Mouse (Mus musculus) gastrocnemius, adult 8-10 months (tissue): ENCODE data around the gene Fxyd5. TPM values are rescaled to one million over a fixed set of nuclear protein-coding genes. Genes with fewer than 3 reads are reported as not detected.

ENCODE experiments used
- DNase-seq, 2 experiments: peaks; one replicate each; pipeline ENCODE4 v3.0.0; 2022; ENCODE audit warnings: low spot score in 2 of 2
- total RNA-seq, 4 experiments: library from RNA; stranded (reverse); gene quantifications; 2 replicates each; pipeline ENCODE4 v1.2.4; 2022

Fxyd5 gene
- total RNA-seq: 1 to 10 TPM; 4.7 to 8.7 (median 6.1) TPM

- DNase-seq: no peak
Observed at GRCm38 (mm10) chr7:31042431-31042910, at the start of gene Fxyd5. Fxyd5 (minus strand) TSS chr7:31042481.

- no peak for DNase-seq
Observed at GRCm38 (mm10) chr7:31089721-31090120, 47.4 kb upstream of the Fxyd5 start.

- no peak for DNase-seq
Observed at GRCm38 (mm10) chr7:31088206-31088605, 45.9 kb upstream of the Fxyd5 start.

GRCm38 (mm10) chr7:31087262-31087661 lies 45.0 kb upstream of the Fxyd5 start:
- no peak for DNase-seq

GRCm38 (mm10) chr7:31086175-31086755 lies 44.0 kb upstream of the Fxyd5 start:
- DNase-seq: no peak

GRCm38 (mm10) chr7:31085171-31085570 lies 42.9 kb upstream of the Fxyd5 start:
- no peak for DNase-seq

- no peak for DNase-seq
Observed at GRCm38 (mm10) chr7:31084140-31084539, 41.9 kb upstream of the Fxyd5 start.

GRCm38 (mm10) chr7:31082831-31083588 lies 40.7 kb upstream of the Fxyd5 start:
- DNase-seq: peak; percentile 80 to 83

GRCm38 (mm10) chr7:31082106-31082505 lies 39.8 kb upstream of the Fxyd5 start:
- DNase-seq: no peak

- DNase-seq: no peak
Observed at GRCm38 (mm10) chr7:31081106-31081505, 38.8 kb upstream of the Fxyd5 start.

- DNase-seq: no peak
Observed at GRCm38 (mm10) chr7:31080611-31081010, 38.3 kb upstream of the Fxyd5 start.

GRCm38 (mm10) chr7:31079670-31080069 lies 37.4 kb upstream of the Fxyd5 start:
- DNase-seq: no peak

GRCm38 (mm10) chr7:31077885-31078445 lies 35.7 kb upstream of the Fxyd5 start:
- no peak for DNase-seq

- DNase-seq: no peak
Observed at GRCm38 (mm10) chr7:31077470-31077869, 35.2 kb upstream of the Fxyd5 start.

- DNase-seq: no peak
Observed at GRCm38 (mm10) chr7:31076492-31076891, 34.2 kb upstream of the Fxyd5 start, which contains the start of gene Fxyd3. Fxyd3 (minus strand) TSS chr7:31076704.

- DNase-seq: no peak
Observed at GRCm38 (mm10) chr7:31074713-31075069, 32.4 kb upstream of the Fxyd5 start.

GRCm38 (mm10) chr7:31074061-31074712 lies 31.9 kb upstream of the Fxyd5 start:
- DNase-seq: no peak

- DNase-seq: no peak
Observed at GRCm38 (mm10) chr7:31073546-31073945, 31.3 kb upstream of the Fxyd5 start.

GRCm38 (mm10) chr7:31072326-31072725 lies 30.0 kb upstream of the Fxyd5 start:
- no peak for DNase-seq

- no peak for DNase-seq
Observed at GRCm38 (mm10) chr7:31070324-31070723, 28.0 kb upstream of the Fxyd5 start.

- DNase-seq: no peak
Observed at GRCm38 (mm10) chr7:31069491-31069890, 27.2 kb upstream of the Fxyd5 start.

GRCm38 (mm10) chr7:31067836-31068235 lies 25.6 kb upstream of the Fxyd5 start:
- DNase-seq: no peak
